Mouse (Mus musculus): Measurements from ENCODE around the gene Prkn. TPM values are rescaled to one million over a fixed set of nuclear protein-coding genes. Genes with fewer than 3 reads are reported as not detected.

The Prkn gene
- total and polyA plus RNA-seq, 2 experiments from 2014 or later: 6.2 to 6.8 TPM

GRCm38 (mm10) chr17:12032014-12032791 lies 1192.0 kb downstream of the Prkn start:
- WGBS: 73% methylated on average over 10 of the region's 10 CpGs
- no peaks in the 10 kb centered on the region for H3K36me3 ChIP-seq (ENCODE audit: insufficient read depth)
- no peak overlapping the region for H3K9ac ChIP-seq
- ATAC-seq: no peak
- H3K27ac ChIP-seq (ENCODE audit: low read depth, low read length): no peak overlapping the region
- H3K27me3 ChIP-seq (ENCODE audit: insufficient read depth, low read length): no peaks in the 10 kb centered on the region
- no peak overlapping the region for H3K4me3 ChIP-seq (ENCODE audit: low read depth, low read length)
- H3K9me3 ChIP-seq (ENCODE audit: low read length): no peaks in the 10 kb centered on the region
- DNase-seq: no peak
- H3K4me2 ChIP-seq (ENCODE audit: low read depth): no peak overlapping the region
- no peak for TF ChIP-seq CTCF (IDR thresholded peaks at IDR 0.05; ENCODE audit: low read depth)
- no peaks in the 10 kb centered on the region; the same call in 1 of the 2 replicates for H3K4me1 ChIP-seq (ENCODE audit: insufficient read depth)

GRCm38 (mm10) chr17:12035386-12035785 lies 1195.2 kb downstream of the Prkn start:
- TF ChIP-seq CTCF (IDR thresholded peaks at IDR 0.05; ENCODE audit: low read depth): no peak
- DNase-seq (no peak), ATAC-seq (no peak)
- H3K27ac ChIP-seq (ENCODE audit: low read depth, low read length): no peak overlapping the region
- H3K36me3 ChIP-seq (ENCODE audit: insufficient read depth): no peaks in the 10 kb centered on the region
- 67% methylated on average over 5 of the region's 5 CpGs for WGBS
- no peak overlapping the region for H3K9ac ChIP-seq
- H3K4me3 ChIP-seq (ENCODE audit: low read depth, low read length): no peak overlapping the region
- no peaks in the 10 kb centered on the region for H3K9me3 ChIP-seq (ENCODE audit: low read length)
- H3K4me2 ChIP-seq (ENCODE audit: low read depth): no peak overlapping the region
- no peaks in the 10 kb centered on the region; the same call in 1 of the 2 replicates for H3K4me1 ChIP-seq (ENCODE audit: insufficient read depth)
- H3K27me3 ChIP-seq (ENCODE audit: insufficient read depth, low read length): no peaks in the 10 kb centered on the region

DNA sequence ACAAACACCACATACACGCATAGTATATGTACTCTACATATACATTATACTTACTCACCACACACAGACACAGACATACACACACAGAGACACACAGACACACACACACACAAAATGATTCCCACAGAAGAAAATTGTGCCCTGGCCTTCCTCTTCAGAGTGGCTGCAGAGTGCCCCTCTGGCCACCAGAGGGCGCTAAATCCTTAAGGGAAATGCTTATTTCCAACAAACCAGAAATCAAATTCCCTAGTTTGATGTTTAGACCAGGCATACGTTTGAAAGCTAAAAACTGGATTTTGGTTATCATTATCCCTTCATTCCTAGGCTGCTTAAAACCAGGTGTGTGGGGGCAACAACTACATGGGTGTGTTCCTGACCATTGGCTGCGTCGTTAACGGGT lies 1196.0 kb downstream of the Prkn start:
- ATAC-seq (0 out of 2 replicates have a peak, but pooled peaks have one; percentile 7), DNase-seq (peak; percentile 91)
- peak; percentile 99 for TF ChIP-seq CTCF (IDR thresholded peaks at IDR 0.05; ENCODE audit: low read depth)
- no peaks in the 10 kb centered on the region for H3K4me1 ChIP-seq (ENCODE audit: insufficient read depth)
- H3K36me3 ChIP-seq (ENCODE audit: insufficient read depth): no peaks in the 10 kb centered on the region
- no peaks in the 10 kb centered on the region for H3K9me3 ChIP-seq (ENCODE audit: low read length)
- H3K27ac ChIP-seq (ENCODE audit: low read depth, low read length): no peak overlapping the region
- no peak overlapping the region for H3K4me2 ChIP-seq (ENCODE audit: low read depth)
- no peak overlapping the region for H3K9ac ChIP-seq
- 40% methylated on average over 6 of the region's 6 CpGs for WGBS
- H3K27me3 ChIP-seq (ENCODE audit: insufficient read depth, low read length): no peaks in the 10 kb centered on the region
- H3K4me3 ChIP-seq (ENCODE audit: low read depth, low read length): no peak overlapping the region

GRCm38 (mm10) chr17:12037065-12037464 lies 1196.9 kb downstream of the Prkn start:
- Histone ChIP-seq H3K27ac (ENCODE audit: low read depth, low read length) (no peak overlapping the region), H3K4me3 (ENCODE audit: low read depth, low read length) (no peak overlapping the region)
- WGBS: 79% methylated on average over 5 of the region's 5 CpGs

DNA sequence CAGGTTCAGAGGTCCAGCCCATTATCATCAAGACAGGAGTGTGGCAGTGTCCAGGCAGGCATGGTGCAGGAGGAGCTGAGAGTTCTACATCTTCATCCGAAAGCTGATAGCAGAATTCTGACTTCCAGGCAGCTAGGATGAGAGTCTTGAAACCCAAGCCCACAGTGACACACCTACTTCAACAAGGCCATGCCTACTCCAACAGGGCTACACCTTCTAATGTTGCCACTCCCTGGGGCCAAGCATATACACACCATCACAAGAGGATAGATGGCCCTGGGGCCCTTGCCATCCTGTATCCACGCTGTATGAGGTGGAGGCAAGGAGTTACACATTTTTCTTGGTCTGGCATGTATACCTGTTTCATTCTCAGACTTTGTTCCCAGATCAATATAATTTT lies 1197.4 kb downstream of the Prkn start:
- no peaks in the 10 kb centered on the region for H3K9me3 ChIP-seq (ENCODE audit: low read length)
- no peaks in the 10 kb centered on the region for H3K4me1 ChIP-seq (ENCODE audit: insufficient read depth)
- WGBS: 93% methylated on average over 2 of the region's 2 CpGs
- ATAC-seq (no peak), DNase-seq (no peak)
- H3K4me2 ChIP-seq (ENCODE audit: low read depth): no peak overlapping the region
- no peak for TF ChIP-seq CTCF (IDR thresholded peaks at IDR 0.05; ENCODE audit: low read depth)
- no peak overlapping the region for H3K4me3 ChIP-seq (ENCODE audit: low read depth, low read length)
- no peaks in the 10 kb centered on the region for H3K36me3 ChIP-seq (ENCODE audit: insufficient read depth)
- H3K27me3 ChIP-seq (ENCODE audit: insufficient read depth, low read length): no peaks in the 10 kb centered on the region
- no peak overlapping the region for H3K27ac ChIP-seq (ENCODE audit: low read depth, low read length)
- H3K9ac ChIP-seq: no peak overlapping the region

More at GRCm38 (mm10) chr17:12037065-12037464, 1196.9 kb downstream of the Prkn start:
- Histone ChIP-seq H3K9me3 (ENCODE audit: low read length) (no peaks in the 10 kb centered on the region), H3K36me3 (ENCODE audit: insufficient read depth) (no peaks in the 10 kb centered on the region), H3K4me2 (ENCODE audit: low read depth) (no peak overlapping the region), H3K27me3 (ENCODE audit: insufficient read depth, low read length) (no peaks in the 10 kb centered on the region), H3K9ac (no peak overlapping the region), H3K4me1 (ENCODE audit: insufficient read depth) (no peaks in the 10 kb centered on the region)
- DNase-seq: no peak
- TF ChIP-seq CTCF (IDR thresholded peaks at IDR 0.05; ENCODE audit: low read depth): no peak
- no peak for ATAC-seq

GRCm38 (mm10) chr17:12038499-12038898 lies 1198.3 kb downstream of the Prkn start:
- Histone ChIP-seq H3K27ac (ENCODE audit: low read depth, low read length) (no peak overlapping the region), H3K36me3 (ENCODE audit: insufficient read depth) (no peaks in the 10 kb centered on the region), H3K9ac (no peak overlapping the region), H3K27me3 (ENCODE audit: insufficient read depth, low read length) (no peaks in the 10 kb centered on the region), H3K4me1 (ENCODE audit: insufficient read depth) (no peaks in the 10 kb centered on the region), H3K9me3 (ENCODE audit: low read length) (no peaks in the 10 kb centered on the region), H3K4me2 (ENCODE audit: low read depth) (no peak overlapping the region), H3K4me3 (ENCODE audit: low read depth, low read length) (no peak overlapping the region)
- DNase-seq (no peak), ATAC-seq (no peak)
- TF ChIP-seq CTCF (IDR thresholded peaks at IDR 0.05; ENCODE audit: low read depth): no peak
- 76% methylated on average over 6 of the region's 6 CpGs for WGBS

- ATAC-seq: peak; percentile 66
Observed at GRCm38 (mm10) chr17:12039188-12039587, 1199.0 kb downstream of the Prkn start.

More at GRCm38 (mm10) chr17:12039188-12039587, 1199.0 kb downstream of the Prkn start:
- H3K9ac ChIP-seq: no peak overlapping the region
- no peak overlapping the region for H3K4me3 ChIP-seq (ENCODE audit: low read depth, low read length)
- H3K4me1 ChIP-seq (ENCODE audit: insufficient read depth): no peaks in the 10 kb centered on the region
- peak; percentile 100 for TF ChIP-seq CTCF (IDR thresholded peaks at IDR 0.05; ENCODE audit: low read depth)
- H3K27ac ChIP-seq (ENCODE audit: low read depth, low read length): no peak overlapping the region
- under 1% methylated on average over 9 of the region's 9 CpGs for WGBS
- H3K27me3 ChIP-seq (ENCODE audit: insufficient read depth, low read length): no peaks in the 10 kb centered on the region
- H3K36me3 ChIP-seq (ENCODE audit: insufficient read depth): no peaks in the 10 kb centered on the region
- H3K4me2 ChIP-seq (ENCODE audit: low read depth): no peak overlapping the region
- DNase-seq: peak; percentile 85
- H3K9me3 ChIP-seq (ENCODE audit: low read length): no peaks in the 10 kb centered on the region

Data from forebrain, postnatal 0 days (tissue).